Mouse (Mus musculus): ENCODE data around the gene Apol6. TPM values are rescaled to one million over a fixed set of nuclear protein-coding genes. Genes with fewer than 3 reads are reported as not detected.

Gene Apol6
- total and polyA plus RNA-seq, 2 experiments from 2014 or later, result 0.11 TPM; not detected in 1

DNA sequence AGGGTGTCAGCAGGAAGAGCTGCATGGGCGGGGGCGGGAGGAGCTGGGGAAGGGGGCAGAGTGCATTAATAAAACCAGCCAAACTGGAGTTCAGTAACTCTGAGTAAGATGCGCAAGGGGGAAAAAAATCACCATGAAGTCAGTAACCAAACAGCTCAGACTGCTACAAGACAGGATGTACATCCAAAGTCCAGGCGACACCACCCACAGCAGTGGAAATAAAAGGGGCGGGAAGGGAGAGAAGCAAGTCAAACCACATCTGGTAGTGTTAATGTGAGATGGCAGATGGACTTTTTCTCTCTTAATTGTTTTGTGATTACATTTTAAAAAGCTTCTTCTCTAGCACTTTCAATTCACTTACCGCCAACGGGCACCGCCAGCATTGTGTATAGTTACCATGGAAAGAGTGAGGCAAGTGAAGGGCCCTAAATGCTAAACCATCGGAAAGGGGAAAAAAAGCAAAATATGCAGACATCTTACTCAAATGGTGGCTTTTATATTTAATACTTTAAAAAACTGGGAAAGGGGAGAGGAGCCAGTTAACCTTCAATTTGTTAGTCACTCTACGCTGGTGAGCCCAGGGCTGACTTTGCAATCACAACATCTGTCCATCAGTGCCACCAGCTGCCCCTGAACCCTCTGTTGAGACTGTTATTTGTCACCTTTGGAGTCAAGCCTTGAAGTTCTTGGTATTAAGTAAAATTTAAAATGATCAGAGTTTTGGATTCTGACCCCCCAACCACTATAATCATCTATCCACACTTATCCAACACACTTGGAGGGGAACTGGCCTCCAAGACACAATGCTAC lies 60.0 kb downstream of the Apol6 start:
- ATAC-seq (ENCODE audit: insufficient read depth, low read depth) (no peak), DNase-seq (ENCODE audit: low spot score) (no peak)
- TF ChIP-seq CTCF (IDR thresholded peaks at IDR 0.05; ENCODE audit: low read depth) (no peak), EP300 (IDR thresholded peaks at IDR 0.05; ENCODE audit: low read depth) (no peak)
- H3K4me1 ChIP-seq (ENCODE audit: control insufficient read depth, insufficient read depth), result 0 out of 2 replicates have a peak, but pooled peaks cover 12% of the 10 kb centered on the region
- WGBS, result 78% methylated on average over 10 of the region's 10 CpGs
- no peak overlapping the region for H3K9ac ChIP-seq (replicated peaks; ENCODE audit: low read depth, low read length)
- peaks cover 34% of the 10 kb centered on the region for H3K36me3 ChIP-seq (replicated peaks; ENCODE audit: control insufficient read depth, insufficient read depth, low read length)
- no peaks in the 10 kb centered on the region for H3K9me3 ChIP-seq (replicated peaks; ENCODE audit: control insufficient read depth, low read length)
- no peaks in the 10 kb centered on the region for H3K27me3 ChIP-seq (ENCODE audit: control insufficient read depth, insufficient read depth, low read length)
- H3K4me3 ChIP-seq (ENCODE audit: low read depth, low read length), result no peak overlapping the region
- no peak overlapping the region for H3K27ac ChIP-seq (ENCODE audit: low read depth)
- H3K4me2 ChIP-seq (ENCODE audit: low read depth, low read length), result no peak overlapping the region

DNA sequence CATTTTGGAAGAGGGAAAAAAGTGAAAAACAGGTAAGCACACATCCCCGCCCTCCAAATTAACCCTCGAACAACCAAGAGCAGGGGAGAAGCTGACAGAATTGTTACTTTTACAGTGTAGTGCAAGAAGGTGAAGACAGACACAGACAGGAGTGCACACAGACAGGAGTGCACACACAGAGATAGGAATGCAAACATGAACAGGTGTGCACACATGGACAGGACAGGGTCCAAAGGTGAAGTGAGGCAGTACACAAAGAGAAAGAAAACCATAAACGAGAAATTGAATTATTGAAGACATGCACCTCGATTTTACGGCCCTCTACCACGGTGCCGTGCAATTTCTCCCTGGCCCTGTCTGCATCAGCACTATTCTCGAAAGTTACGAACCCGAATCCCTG lies 60.7 kb downstream of the Apol6 start:
- Histone ChIP-seq H3K27ac (ENCODE audit: low read depth) (no peak overlapping the region), H3K9ac (replicated peaks; ENCODE audit: low read depth, low read length) (no peak overlapping the region), H3K4me3 (ENCODE audit: low read depth, low read length) (no peak overlapping the region), H3K4me1 (ENCODE audit: control insufficient read depth, insufficient read depth) (0 out of 2 replicates have a peak, but pooled peaks cover 12% of the 10 kb centered on the region), H3K9me3 (replicated peaks; ENCODE audit: control insufficient read depth, low read length) (no peaks in the 10 kb centered on the region), H3K36me3 (replicated peaks; ENCODE audit: control insufficient read depth, insufficient read depth, low read length) (peaks cover 32% of the 10 kb centered on the region), H3K4me2 (ENCODE audit: low read depth, low read length) (no peak overlapping the region), H3K27me3 (ENCODE audit: control insufficient read depth, insufficient read depth, low read length) (no peaks in the 10 kb centered on the region)
- ATAC-seq (ENCODE audit: insufficient read depth, low read depth), result no peak
- WGBS, result 93% methylated on average over 10 of the region's 10 CpGs
- no peak for TF ChIP-seq EP300 (IDR thresholded peaks at IDR 0.05; ENCODE audit: low read depth)
- no peak for TF ChIP-seq CTCF (IDR thresholded peaks at IDR 0.05; ENCODE audit: low read depth)
- DNase-seq (ENCODE audit: low spot score), result no peak

Other genes starting within 250 kb of the Apol6 start
- 26.4 and 49.5 TPM in 2 replicates for gene Zfp251, start 173.3 kb upstream of the Apol6 start, total RNA-seq (2014; rRNA removed; ENCODE audit: low replicate concordance)
- gene Zfp251, start 173.3 kb upstream of the Apol6 start, polyA plus RNA-seq (2015; fragmentation: Nextera tagmentation; extraction: Ambion mirVana), result 11.4 and 13.7 TPM in 2 replicates
- 0.93 and 8.5 TPM in 2 replicates for gene Zfp7, start 165.5 kb upstream of the Apol6 start, total RNA-seq (2014; rRNA removed; ENCODE audit: low replicate concordance)
- gene Zfp7, start 165.5 kb upstream of the Apol6 start, polyA plus RNA-seq (2015; fragmentation: Nextera tagmentation; extraction: Ambion mirVana), result 1.4 and 1.8 TPM in 2 replicates
- gene Gm49527, start 165.4 kb upstream of the Apol6 start, total RNA-seq (2014; rRNA removed; ENCODE audit: low replicate concordance), result not detected in 2 replicates
- gene Gm49527, start 165.4 kb upstream of the Apol6 start, polyA plus RNA-seq (2015; fragmentation: Nextera tagmentation; extraction: Ambion mirVana), result not detected in 2 replicates
- gene Zfp647, start 119.3 kb upstream of the Apol6 start, total RNA-seq (2014; rRNA removed; ENCODE audit: low replicate concordance), result 3.4 and 8.3 TPM in 2 replicates
- 3.2 and 3.5 TPM in 2 replicates for gene Zfp647, start 119.3 kb upstream of the Apol6 start, polyA plus RNA-seq (2015; fragmentation: Nextera tagmentation; extraction: Ambion mirVana)
- gene 1110038F14Rik, start 96.2 kb upstream of the Apol6 start, total RNA-seq (2014; rRNA removed; ENCODE audit: low replicate concordance), result 2.6 and 13.4 TPM in 2 replicates
- gene 1110038F14Rik, start 96.2 kb upstream of the Apol6 start, polyA plus RNA-seq (2015; fragmentation: Nextera tagmentation; extraction: Ambion mirVana), result 35.1 and 36.9 TPM in 2 replicates
- 4,504 and 5,889 TPM in 2 replicates for gene Mb, start 5.9 kb downstream of the Apol6 start, total RNA-seq (2014; rRNA removed; ENCODE audit: low replicate concordance)
- 3,958 and 4,151 TPM in 2 replicates for gene Mb, start 5.9 kb downstream of the Apol6 start, polyA plus RNA-seq (2015; fragmentation: Nextera tagmentation; extraction: Ambion mirVana)